Mouse (Mus musculus) lung, postnatal 0 days (tissue): ENCODE data around the gene Gatb.

Experiments used
- CTCF ChIP-seq: IDR thresholded peaks from 2 replicates; pipeline ENCODE4 v1.5.1; 2016; ENCODE audit warnings: antibody characterized with exemption, mild to moderate bottlenecking
- EP300 ChIP-seq: IDR thresholded peaks from 2 replicates; pipeline ENCODE4 v1.6.1; 2016; ENCODE audit warnings: antibody characterized with exemption, mild to moderate bottlenecking, control low read depth

GRCm38 (mm10) chr3:85564603-85565002 lies 9.3 kb upstream of the Gatb start:
- TF ChIP-seq EP300, result no peak
- TF ChIP-seq CTCF, result no peak
